Mouse (Mus musculus) forebrain, postnatal 0 days (tissue): Measurements from ENCODE around the gene Kctd18. TPM values are rescaled to one million over a fixed set of nuclear protein-coding genes. Genes with fewer than 3 reads are reported as not detected.
A peak's percentile ranks its signal among the peaks of the same experiment; 100 is the strongest.
"Not testable (repeated sequence)": the region's sequence is repeated elsewhere in the genome, so short reads cannot be mapped to it uniquely, and the experiment has no call there.

Source experiments
- ATAC-seq: fragments of 200-750 bp; cut with Nextera tagmentation; 2 replicates; pipeline ENCODE4 v1.8.0; 2017; ENCODE audit warnings: mild to moderate bottlenecking, moderate library complexity
- DNase-seq: peaks from one replicate; pipeline ENCODE4 v3.0.0-alpha.2; 2015
- H3K27ac ChIP-seq: fragments of 300-500 bp; sonication (generic); 2 replicates; pipeline ENCODE4 v1.5.1; 2014; ENCODE audit warnings: low read depth, mild to moderate bottlenecking, antibody characterized with exemption, low read length, moderate library complexity, mixed read lengths
- H3K27me3 ChIP-seq: fragments of 300-500 bp; sonication (generic); 2 replicates; pipeline ENCODE4 v1.6.1; 2014; ENCODE audit warnings: mild to moderate bottlenecking, low read length, mixed read lengths; ENCODE audit not compliant: insufficient read depth
- H3K36me3 ChIP-seq: fragments of 300-500 bp; sonication (generic); 2 replicates; pipeline ENCODE4 v1.6.1; 2014; ENCODE audit warnings: mild to moderate bottlenecking, moderate library complexity; ENCODE audit not compliant: insufficient read depth
- H3K4me1 ChIP-seq: fragments of 300-500 bp; sonication (generic); 2 replicates; pipeline ENCODE4 v1.6.1; 2014; ENCODE audit warnings: antibody characterized with exemption; ENCODE audit not compliant: insufficient read depth
- H3K4me2 ChIP-seq: fragments of 300-500 bp; sonication (generic); 2 replicates; pipeline ENCODE4 v1.6.1; 2014; ENCODE audit warnings: low read depth, mild to moderate bottlenecking, moderate library complexity
- H3K4me3 ChIP-seq: fragments of 300-500 bp; sonication (generic); 2 replicates; pipeline ENCODE4 v1.5.1; 2014; ENCODE audit warnings: low read depth, low read length, mixed read lengths
- H3K9ac ChIP-seq: fragments of 300-500 bp; sonication (generic); 2 replicates; pipeline ENCODE4 v1.6.1; 2014; ENCODE audit warnings: mild to moderate bottlenecking
- H3K9me3 ChIP-seq: fragments of 300-500 bp; sonication (generic); 2 replicates; pipeline ENCODE4 v1.6.1; 2016; ENCODE audit warnings: low read length
- CTCF ChIP-seq: sonication (generic); IDR thresholded peaks from 2 replicates; pipeline ENCODE4 v1.5.1; 2016; ENCODE audit warnings: antibody characterized with exemption, control low read depth, low read depth
- WGBS: fragments of 180-500 bp; shearing (Covaris S2); extraction: QIAGEN DNeasy Blood & Tissue Kit; methylation state at CpG from one replicate; pipeline ENCODE4 v1.1.7; 2014; 5-methylcytosine and 5-hydroxymethylcytosine counted together
- polyA plus RNA-seq: library from polyadenylated mRNA; unstranded; fragments of >200 nt; fragmentation: Nextera tagmentation; extraction: Ambion mirVana; gene quantifications from 2 replicates; pipeline ENCODE4 v1.2.1, GENCODE M21; 2015
- total RNA-seq: library from RNA; depleted of rRNA; stranded (reverse); fragments of >200 nt; gene quantifications from 2 replicates; pipeline ENCODE4 v1.2.3, GENCODE M21; 2014

Gene Kctd18
- total and polyA plus RNA-seq, 2 experiments from 2014 or later = 27.5 to 57.6 TPM

- no peak for TF ChIP-seq CTCF
- H3K36me3 ChIP-seq = no peaks in the 10 kb centered on the region
- no peaks in the 10 kb centered on the region; the same call in 1 of the 2 replicates for H3K4me1 ChIP-seq
- no peak overlapping the region for H3K4me3 ChIP-seq
- no peak overlapping the region for H3K27ac ChIP-seq
- no peaks in the 10 kb centered on the region for H3K27me3 ChIP-seq
- DNase-seq (no peak), ATAC-seq (no peak)
- H3K9ac ChIP-seq = no peak overlapping the region
- no peaks in the 10 kb centered on the region for H3K9me3 ChIP-seq
- WGBS = 74% methylated on average over 11 of the region's 11 CpGs
- no peak overlapping the region for H3K4me2 ChIP-seq
These were observed 36.8 kb upstream of the Kctd18 start for GRCm38 (mm10) chr1:58055598-58055997.

DNA sequence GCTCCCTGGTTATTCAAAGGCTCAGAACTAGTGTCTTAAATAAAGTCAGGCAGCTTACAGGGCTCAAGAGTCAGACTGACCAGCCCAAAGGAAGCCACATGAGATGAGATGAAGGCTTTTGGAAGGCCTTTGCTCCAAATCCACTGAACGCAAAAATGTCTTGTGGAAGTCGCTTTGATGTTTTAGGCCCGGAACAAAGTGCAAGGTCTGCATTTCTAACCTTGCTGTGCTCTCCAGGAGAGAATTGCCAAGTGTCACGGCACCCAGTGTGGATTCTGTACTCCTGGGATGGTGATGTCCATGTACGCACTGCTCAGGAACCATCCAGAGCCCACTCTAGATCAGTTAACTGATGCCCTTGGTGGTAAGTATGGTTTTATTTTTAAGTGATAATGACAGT, 30.4 kb upstream of the Kctd18 start:
- ATAC-seq (no peak), DNase-seq (no peak)
- no peak overlapping the region for H3K9ac ChIP-seq
- no peak overlapping the region for H3K27ac ChIP-seq
- TF ChIP-seq CTCF = no peak
- 92% methylated on average over 5 of the region's 5 CpGs for WGBS
- no peak overlapping the region for H3K4me2 ChIP-seq
- no peaks in the 10 kb centered on the region for H3K9me3 ChIP-seq
- no peaks in the 10 kb centered on the region for H3K36me3 ChIP-seq
- no peaks in the 10 kb centered on the region for H3K27me3 ChIP-seq
- no peak overlapping the region for H3K4me3 ChIP-seq
- H3K4me1 ChIP-seq = no peaks in the 10 kb centered on the region

GRCm38 (mm10) chr1:58046721-58047290, 28.1 kb upstream of the Kctd18 start:
- no peaks in the 10 kb centered on the region for H3K9me3 ChIP-seq
- DNase-seq = no peak
- 15% methylated on average over 3 of the region's 3 CpGs for WGBS
- no peak overlapping the region for H3K4me2 ChIP-seq
- peak; percentile 76 for ATAC-seq
- H3K4me3 ChIP-seq = no peak overlapping the region
- no peaks in the 10 kb centered on the region for H3K27me3 ChIP-seq
- no peaks in the 10 kb centered on the region for H3K4me1 ChIP-seq
- H3K9ac ChIP-seq = no peak overlapping the region
- H3K27ac ChIP-seq = no peak overlapping the region
- no peak for TF ChIP-seq CTCF
- no peaks in the 10 kb centered on the region for H3K36me3 ChIP-seq

DNA sequence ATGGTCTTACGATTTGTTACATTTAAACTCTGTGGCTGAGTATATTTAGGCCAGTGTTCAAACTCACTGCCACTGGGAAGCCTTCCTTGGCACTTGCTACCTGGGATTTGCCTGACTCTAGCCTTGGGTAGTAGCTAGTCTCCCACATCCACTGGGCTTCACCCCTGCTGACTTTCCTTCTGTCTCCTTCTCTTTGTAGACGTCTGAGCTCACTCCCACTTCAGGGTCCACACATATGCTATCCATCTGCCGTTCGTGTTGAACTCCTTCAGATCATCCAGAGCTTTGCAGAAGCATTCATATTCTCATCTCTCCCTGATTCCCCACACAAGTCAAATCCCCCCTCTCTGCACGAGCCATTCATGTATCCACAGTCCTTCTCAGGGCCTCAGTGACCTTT, 26.8 kb upstream of the Kctd18 start:
- WGBS = 54% methylated on average over 5 of the region's 5 CpGs
- TF ChIP-seq CTCF = no peak

DNA sequence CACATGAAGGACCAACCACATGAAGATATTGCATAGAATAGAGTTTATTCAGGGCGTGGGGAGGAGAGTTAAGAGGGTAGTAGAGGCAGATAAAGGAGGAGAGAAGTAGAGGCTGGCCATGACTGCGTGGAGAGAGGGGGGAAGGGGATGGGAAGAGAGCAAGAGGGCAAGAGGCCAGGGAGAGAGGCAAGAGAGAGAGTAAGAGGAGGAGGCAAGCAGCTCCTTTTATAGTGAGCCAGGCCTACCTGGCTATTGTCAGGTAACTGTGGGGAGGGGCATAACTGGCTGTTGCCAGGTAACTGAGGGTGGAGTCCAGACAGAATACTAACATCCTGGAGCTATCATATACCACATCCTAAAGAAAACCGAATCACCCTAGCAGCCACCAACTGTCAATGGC, 26.3 kb upstream of the Kctd18 start:
- no peak for DNase-seq
- Histone ChIP-seq H3K4me3 (no peak overlapping the region), H3K36me3 (no peaks in the 10 kb centered on the region), H3K27me3 (no peaks in the 10 kb centered on the region), H3K27ac (no peak overlapping the region), H3K9ac (no peak overlapping the region), H3K9me3 (no peaks in the 10 kb centered on the region), H3K4me2 (no peak overlapping the region), H3K4me1 (no peaks in the 10 kb centered on the region)
- no peak for TF ChIP-seq CTCF
- ATAC-seq = no peak
- WGBS = 75% methylated on average over 3 of the region's 3 CpGs

More for the DNA sequence above, 26.8 kb upstream of the Kctd18 start:
- ATAC-seq = peak; percentile 34; the same call in 1 of the 2 replicates
- Histone ChIP-seq H3K27me3 (no peaks in the 10 kb centered on the region), H3K4me3 (no peak overlapping the region), H3K27ac (no peak overlapping the region), H3K9me3 (no peaks in the 10 kb centered on the region), H3K4me2 (no peak overlapping the region), H3K36me3 (no peaks in the 10 kb centered on the region), H3K4me1 (no peaks in the 10 kb centered on the region), H3K9ac (no peak overlapping the region)
- DNase-seq = no peak

GRCm38 (mm10) chr1:58037306-58037705, 18.6 kb upstream of the Kctd18 start:
- H3K4me2 ChIP-seq, ATAC-seq, DNase-seq, H3K4me1 ChIP-seq, H3K36me3 ChIP-seq, H3K9ac ChIP-seq, H3K27ac ChIP-seq, H3K9me3 ChIP-seq, H3K27me3 ChIP-seq, H3K4me3 ChIP-seq: not testable (repeated sequence)
- whole genome bisulfite sequencing = 95% methylated on average over 9 of the region's 9 CpGs

DNA sequence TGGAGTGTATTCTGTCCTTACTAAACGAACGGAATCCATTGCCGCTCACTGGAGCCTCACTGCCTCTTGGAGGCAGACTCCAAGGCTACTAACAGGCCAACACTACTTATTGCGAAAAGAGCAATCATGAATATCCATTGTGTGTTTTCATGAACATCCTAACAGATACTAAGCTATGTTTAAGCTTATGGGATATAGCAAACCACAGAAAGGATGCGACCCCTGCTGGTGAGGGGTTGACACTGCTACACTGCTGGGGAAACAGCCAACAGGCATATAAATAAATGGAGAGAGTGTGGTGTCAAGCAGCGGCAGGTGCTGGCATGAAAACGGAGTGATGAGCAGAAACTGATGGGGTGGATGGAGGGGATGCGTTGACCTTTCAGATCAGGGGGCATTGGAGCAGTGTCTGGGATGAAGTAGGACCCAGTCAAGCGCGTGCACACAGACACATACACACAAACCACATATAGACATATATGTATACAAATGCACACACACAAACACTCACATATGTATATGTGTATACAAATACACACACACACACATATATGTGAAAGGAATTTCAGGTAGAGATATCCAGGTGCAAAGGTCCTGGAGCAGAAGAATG, 12.5 kb upstream of the Kctd18 start:
- Histone ChIP-seq H3K9me3 (no peaks in the 10 kb centered on the region), H3K27ac (no peak overlapping the region), H3K4me1 (no peaks in the 10 kb centered on the region), H3K27me3 (no peaks in the 10 kb centered on the region), H3K4me2 (no peak overlapping the region), H3K4me3 (no peak overlapping the region), H3K9ac (no peak overlapping the region), H3K36me3 (no peaks in the 10 kb centered on the region)
- WGBS = 60% methylated on average over 10 of the region's 10 CpGs
- ATAC-seq (peak; percentile 69), DNase-seq (peak; percentile 84)
- peak; percentile 92 for TF ChIP-seq CTCF
